8 mouse cellular contexts compared by ENCODE assay signal in the genomic region with DNA sequence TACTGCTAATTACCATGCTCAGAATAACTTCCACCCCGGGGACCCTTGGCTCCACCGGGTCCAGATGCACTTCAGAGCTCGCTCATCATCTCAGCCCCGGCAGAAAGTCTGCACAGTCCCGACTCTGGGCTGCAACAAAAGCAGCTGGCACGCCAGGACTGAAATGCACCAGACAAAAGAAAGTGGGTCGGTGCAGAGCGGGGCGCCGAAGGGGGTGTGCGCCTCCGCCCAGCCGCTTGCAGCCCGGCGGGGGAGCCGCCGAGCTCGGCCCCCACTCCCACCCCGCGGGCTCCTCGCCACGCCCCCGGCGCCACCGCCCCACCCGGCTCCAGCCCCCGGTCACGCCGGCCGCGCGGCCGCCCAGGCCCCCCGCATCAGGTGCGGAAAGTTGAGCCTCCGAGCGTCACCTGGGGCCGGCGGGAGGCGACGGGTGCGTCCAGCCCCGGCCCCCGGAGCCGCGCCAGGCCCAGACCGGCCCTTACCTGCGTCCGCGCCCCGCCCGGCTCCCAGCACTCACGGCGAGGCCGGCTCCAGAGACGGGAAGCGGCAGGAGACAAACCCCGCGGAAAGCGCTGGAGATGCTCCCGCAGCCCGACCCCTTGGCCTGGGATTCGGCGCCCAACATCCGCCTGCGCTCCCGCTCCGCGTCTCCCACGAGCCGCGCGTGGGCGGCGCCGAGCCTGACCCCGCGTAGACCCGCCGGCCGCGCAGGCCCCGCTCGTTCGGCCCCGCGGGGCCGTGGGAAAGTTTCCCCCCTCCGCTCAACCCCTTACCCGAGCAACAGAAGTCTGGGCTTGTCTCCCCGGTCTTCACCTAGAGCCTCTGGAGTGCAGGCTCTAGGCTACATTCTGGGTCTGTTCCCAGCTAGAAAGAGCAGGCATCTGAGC. TPM values are rescaled to one million over a fixed set of nuclear protein-coding genes. Genes with fewer than 3 reads are reported as not detected.
DNase-seq lines count a peak whose midpoint lies in the region; ATAC-seq lines count a peak whose summit lies in the region.

No protein-coding gene starts in this region.

- peak; percentile 91 for ATAC-seq in intestine, embryonic 16.5 days
- no peak for ATAC-seq in activated CD4-positive, CD25-positive, alpha-beta regulatory T cell, adult 4 months

- peak overlapping the region; percentile 94 for H3K4me2 ChIP-seq in intestine, embryonic 16.5 days (ENCODE audit: low read depth, low read length)

- DNase-seq in adrenal gland, postnatal 14 days: peak; percentile 71
- DNase-seq in cerebellum, postnatal 36 days: peak; percentile 63 to 64
- DNase-seq in frontal cortex, postnatal 36 days (ENCODE audit: low spot score in 2 of 2): peak; percentile 54 to 56
- DNase-seq in left cerebral cortex, postnatal 36 days (ENCODE audit: low spot score in 2 of 2): peak; percentile 56 to 73
- peak; percentile 74 for DNase-seq in right cerebral cortex, postnatal 25 days

- intact Hi-C loops in left cerebral cortex, postnatal 36 days (cut with DNase I): no loop called here

- H3K4me3 ChIP-seq in intestine, embryonic 16.5 days (ENCODE audit: low read length): peak overlapping the region; percentile 73
- H3K4me3 ChIP-seq in megakaryocyte, embryonic 14.5 days (replicated peaks): peak overlapping the region; percentile 92

- H3K9me3 ChIP-seq in intestine, embryonic 16.5 days (ENCODE audit: control insufficient read depth, low read length): no peaks in the 10 kb centered on the region
- H3K9me3 ChIP-seq in megakaryocyte, embryonic 14.5 days: no peaks in the 10 kb centered on the region

- 0 out of 2 replicates have a peak, but pooled peaks cover 4% of the 10 kb centered on the region for H3K4me1 ChIP-seq in intestine, embryonic 16.5 days (ENCODE audit: control insufficient read depth, insufficient read depth, low read length)
- H3K4me1 ChIP-seq in megakaryocyte, embryonic 14.5 days: peaks cover 87% of the 10 kb centered on the region

- no peaks in the 10 kb centered on the region for H3K36me3 ChIP-seq in intestine, embryonic 16.5 days (ENCODE audit: control insufficient read depth, insufficient read depth, low read length)
- H3K36me3 ChIP-seq in megakaryocyte, embryonic 14.5 days (replicated peaks; ENCODE audit: low read length): peaks cover 16% of the 10 kb centered on the region

- H3K9ac ChIP-seq in intestine, embryonic 16.5 days (ENCODE audit: low read depth, low read length): peak overlapping the region; percentile 77

- H3K27ac ChIP-seq in intestine, embryonic 16.5 days (ENCODE audit: low read length): no peak overlapping the region

- WGBS in intestine, embryonic 16.5 days: 1% methylated on average over 59 of the region's 91 CpGs

- H3K27me3 ChIP-seq in intestine, embryonic 16.5 days (replicated peaks; ENCODE audit: control insufficient read depth, insufficient read depth, low read length): 0 out of 2 replicates have a peak, but pooled peaks cover 3% of the 10 kb centered on the region
- H3K27me3 ChIP-seq in megakaryocyte, embryonic 14.5 days (replicated peaks): no peaks in the 10 kb centered on the region

RNA-seq across cellular contexts. Expression of gene Rnf180, which starts 0.6 kb away (rescaled TPM):
- total RNA-seq in adrenal gland, postnatal 14 days (2021): 13.5 and 13.9 TPM in 2 replicates
- polyA plus RNA-seq in intestine, embryonic 16.5 days (2015; fragmentation: Nextera tagmentation; extraction: Ambion mirVana): 1.9 and 2.4 TPM in 2 replicates
- total RNA-seq in left cerebral cortex, postnatal 36 days (2021): 10 to 100 TPM; 18.6 to 19.3 TPM
- 2.7 and 7.8 TPM in 2 replicates for polyA plus RNA-seq in megakaryocyte, embryonic 14.5 days (2012; ENCODE audit: insufficient read depth, low replicate concordance)
- polyA plus RNA-seq in activated CD4-positive, CD25-positive, alpha-beta regulatory T cell, adult 4 months (2017; shearing (Covaris generic)): under 1 TPM in 1 of 2 experiments, not detected in 1; 0.27 TPM
